Mouse (Mus musculus) ES-Bruce4 (cell line): ENCODE measurements at regions not wholly inside any gene's neighbourhood (a gene's known extent, or its start where the extent isn't known, plus 50 kb on each side); places are given as distances from the start of the nearest gene placed in this dataset.

Experiments
- CTCF ChIP-seq: IDR thresholded peaks from one replicate; pipeline ENCODE4 v1.8.1; 2011; ENCODE audit warnings: low read depth, low read length
- EP300 ChIP-seq: IDR thresholded peaks from 2 replicates; pipeline ENCODE4 v1.6.1; 2011; ENCODE audit warnings: low read depth, low read length; ENCODE audit not compliant: insufficient read depth
- POLR2A ChIP-seq: IDR thresholded peaks from one replicate; pipeline ENCODE4 v1.8.1; 2011; ENCODE audit warnings: low read length; ENCODE audit not compliant: insufficient read depth

DNA sequence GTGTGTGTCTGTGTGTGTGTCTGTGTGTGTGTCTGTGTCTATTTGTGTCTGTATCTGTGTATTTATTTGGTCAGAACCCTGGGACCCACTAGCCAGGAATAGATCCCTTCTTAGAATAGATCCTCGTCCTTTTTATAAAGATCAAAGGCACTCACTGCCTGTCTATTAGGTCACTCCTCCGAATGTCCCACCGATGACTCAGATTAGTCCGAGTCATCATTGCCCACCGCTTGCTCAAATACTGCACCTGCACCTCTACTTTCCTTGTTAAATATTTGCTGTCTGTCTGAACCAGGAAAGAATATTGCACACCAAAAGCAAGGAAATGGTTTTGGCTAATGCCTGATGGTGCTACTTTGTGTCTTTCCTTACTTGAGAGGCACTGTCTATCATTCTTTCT is 112.7 kb downstream of the Mreg start:
- TF ChIP-seq POLR2A (no peak), CTCF (no peak), EP300 (no peak)
